Mouse (Mus musculus) embryonic fibroblast, embryonic 13.5 days (primary cell): Measurements from ENCODE around the gene Fam89a. TPM values are rescaled to one million over a fixed set of nuclear protein-coding genes. Genes with fewer than 3 reads are reported as not detected.

Experiments
- H3K27ac ChIP-seq: 2 replicates; pipeline ENCODE4 v1.5.1; 2012; ENCODE audit warnings: low read length, control low read depth, inconsistent platforms; ENCODE audit not compliant: insufficient read depth
- H3K4me1 ChIP-seq: 2 replicates; pipeline ENCODE4 v1.6.1; 2011; ENCODE audit warnings: low read length; ENCODE audit not compliant: control insufficient read depth, insufficient read depth
- H3K4me3 ChIP-seq: 2 replicates; pipeline ENCODE4 v1.5.1; 2011; ENCODE audit warnings: mild to moderate bottlenecking, control low read depth, low read length; ENCODE audit not compliant: insufficient read depth
- CTCF ChIP-seq: IDR thresholded peaks from 2 replicates; pipeline ENCODE4 v1.5.1; 2011; ENCODE audit warnings: mild to moderate bottlenecking, control low read depth, low read length, moderate library complexity, borderline replicate concordance; ENCODE audit not compliant: insufficient read depth
- POLR2A ChIP-seq: IDR thresholded peaks from 2 replicates; pipeline ENCODE4 v1.6.1; 2011; ENCODE audit warnings: low read depth, mild to moderate bottlenecking, control low read depth, low read length, moderate library complexity
- polyA plus RNA-seq: library from polyadenylated mRNA; stranded (reverse); fragments of >200 nt; gene quantifications from 2 replicates; pipeline ENCODE4 v1.2.4, GENCODE M21; 2011; ENCODE audit warnings: low read depth; ENCODE audit not compliant: missing spikeins, insufficient read length

The Fam89a gene
- polyA plus RNA-seq, 1 experiment: not detected

DNA sequence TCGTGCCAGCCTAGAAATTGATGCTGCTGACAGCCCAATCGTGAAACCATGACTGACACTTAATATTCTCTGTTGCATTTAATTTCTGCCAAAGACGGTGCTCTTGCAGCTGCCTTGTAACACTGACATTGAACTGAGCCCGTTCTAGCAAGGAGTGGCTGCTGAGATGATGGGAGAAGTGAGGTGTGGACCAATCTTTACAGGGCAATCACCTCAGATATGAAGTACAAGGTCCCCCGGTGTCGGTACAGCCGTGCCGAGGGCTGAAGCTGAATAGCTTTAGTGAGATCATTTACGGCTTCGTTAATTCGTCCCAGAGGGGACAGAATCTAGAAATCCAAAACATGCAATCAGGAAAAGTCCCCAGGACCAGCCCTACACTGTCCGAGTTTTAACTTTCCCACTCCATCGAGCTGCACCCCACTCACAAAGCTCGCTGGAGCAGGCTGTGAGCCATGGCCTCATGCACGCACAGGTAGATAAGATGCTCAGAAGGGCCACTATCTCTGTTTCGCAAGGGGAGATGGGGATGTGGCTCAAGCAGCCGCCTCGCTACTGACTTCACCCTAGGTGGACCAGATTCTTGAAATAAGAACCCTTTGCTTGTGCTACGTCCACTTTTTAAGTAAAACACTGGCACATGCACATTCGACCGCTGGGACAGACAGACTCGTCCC, 56.1 kb downstream of the Fam89a start:
- no peak overlapping the region for H3K4me3 ChIP-seq
- H3K27ac ChIP-seq: no peak overlapping the region
- no peak for TF ChIP-seq POLR2A
- no peak for TF ChIP-seq CTCF
- H3K4me1 ChIP-seq: no peaks in the 10 kb centered on the region

DNA sequence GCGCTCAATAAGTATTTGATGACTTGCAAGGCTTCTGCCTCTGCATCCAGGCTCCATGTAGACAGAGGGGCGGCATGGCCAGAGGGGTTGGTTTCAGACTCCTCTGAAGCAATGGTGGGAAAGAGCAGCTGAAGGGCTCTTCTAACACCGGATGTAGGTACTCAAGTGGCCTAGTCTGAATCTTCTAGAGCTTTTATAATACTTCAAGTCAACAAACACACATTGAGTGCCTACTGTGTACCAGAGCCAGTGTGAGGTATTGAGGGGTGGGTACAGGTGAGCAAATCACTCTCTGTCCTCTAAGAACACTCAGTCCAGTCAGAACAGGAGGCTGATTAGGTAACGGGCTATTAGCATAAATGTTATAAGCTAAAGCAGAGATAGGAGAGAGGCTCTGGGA, 59.9 kb downstream of the Fam89a start:
- H3K4me3 ChIP-seq: no peak overlapping the region
- no peaks in the 10 kb centered on the region for H3K4me1 ChIP-seq
- no peak for TF ChIP-seq CTCF
- no peak for TF ChIP-seq POLR2A
- no peak overlapping the region for H3K27ac ChIP-seq

Other genes starting within 250 kb of the Fam89a start
- 26.7 and 26.9 TPM in 2 replicates for gene Cog2, start 231.1 kb downstream of the Fam89a start, polyA plus RNA-seq
- not detected in 2 replicates for gene Agt, start 182.1 kb downstream of the Fam89a start, polyA plus RNA-seq
- not detected in 2 replicates for gene Capn9, start 175.7 kb downstream of the Fam89a start, polyA plus RNA-seq
- 161 and 164 TPM in 2 replicates for gene 2310022B05Rik, start 88.5 kb downstream of the Fam89a start, polyA plus RNA-seq
- 54.1 and 55.6 TPM in 2 replicates for gene Ttc13, start 29.8 kb downstream of the Fam89a start, polyA plus RNA-seq
- 8.2 and 10.4 TPM in 2 replicates for gene Arv1, start 29.7 kb downstream of the Fam89a start, polyA plus RNA-seq
- gene Trim67, start 41.3 kb upstream of the Fam89a start, polyA plus RNA-seq: not detected in 2 replicates
- gene Gnpat, start 111.2 kb upstream of the Fam89a start, polyA plus RNA-seq: 48.6 and 62.2 TPM in 2 replicates
- gene 2810004N23Rik, start 111.3 kb upstream of the Fam89a start, polyA plus RNA-seq: 29.6 and 32.6 TPM in 2 replicates
- gene Exoc8, start 145.9 kb upstream of the Fam89a start, polyA plus RNA-seq: 15.7 and 18.1 TPM in 2 replicates
- gene Sprtn, start 146.1 kb upstream of the Fam89a start, polyA plus RNA-seq: 18.5 and 19.1 TPM in 2 replicates
- 33.1 and 33.7 TPM in 2 replicates for gene Egln1, start 197.5 kb upstream of the Fam89a start, polyA plus RNA-seq